Mouse (Mus musculus) hindbrain, embryonic 11.5 days (tissue): ENCODE measurements around the gene Ugt1a8. TPM values are rescaled to one million over a fixed set of nuclear protein-coding genes. Genes with fewer than 3 reads are reported as not detected.

Source experiments
- ATAC-seq: fragments of 200-750 bp; cut with Nextera tagmentation; 2 replicates; pipeline ENCODE4 v1.8.0; 2017; ENCODE audit warnings: mild to moderate bottlenecking, moderate TSS enrichment, moderate library complexity; ENCODE audit not compliant: low FRiP score
- DNase-seq: peaks from one replicate; pipeline ENCODE4 v3.0.0-alpha.2; 2015; ENCODE audit warnings: low spot score
- H3K27ac ChIP-seq: fragments of 300-500 bp; sonication (generic); 2 replicates; pipeline ENCODE4 v1.5.1; 2014; ENCODE audit warnings: mild to moderate bottlenecking, low read depth, low read length
- H3K27me3 ChIP-seq: fragments of 300-500 bp; sonication (generic); 2 replicates; pipeline ENCODE4 v1.6.1; 2014; ENCODE audit warnings: mild to moderate bottlenecking, low read length, moderate library complexity, mixed read lengths; ENCODE audit not compliant: control insufficient read depth, insufficient read depth
- H3K36me3 ChIP-seq: fragments of 300-500 bp; sonication (generic); 2 replicates; pipeline ENCODE4 v1.6.1; 2014; ENCODE audit warnings: mild to moderate bottlenecking, low read length, moderate library complexity, mixed read lengths; ENCODE audit not compliant: control insufficient read depth, insufficient read depth
- H3K4me1 ChIP-seq: fragments of 300-500 bp; sonication (generic); replicated peaks from 2 replicates; pipeline ENCODE4 v1.6.1; 2014; ENCODE audit warnings: low read length, mixed read lengths; ENCODE audit not compliant: control insufficient read depth, insufficient read depth
- H3K4me2 ChIP-seq: fragments of 300-500 bp; sonication (generic); replicated peaks from 2 replicates; pipeline ENCODE4 v1.6.1; 2014; ENCODE audit warnings: mild to moderate bottlenecking, low read depth, low read length
- H3K4me3 ChIP-seq: fragments of 300-500 bp; sonication (generic); 2 replicates; pipeline ENCODE4 v1.5.1; 2014; ENCODE audit warnings: low read depth, low read length
- H3K9ac ChIP-seq: fragments of 300-500 bp; sonication (generic); 2 replicates; pipeline ENCODE4 v1.6.1; 2014; ENCODE audit warnings: low read depth, low read length
- H3K9me3 ChIP-seq: fragments of 300-500 bp; sonication (generic); 2 replicates; pipeline ENCODE4 v1.6.1; 2016; ENCODE audit warnings: low read length; ENCODE audit not compliant: control insufficient read depth
- WGBS: fragments of 180-500 bp; shearing (Covaris S2); extraction: QIAGEN DNeasy Blood & Tissue Kit; methylation state at CpG from one replicate; pipeline ENCODE4 v1.1.7; 2014; 5-methylcytosine and 5-hydroxymethylcytosine counted together
- polyA plus RNA-seq: library from polyadenylated mRNA; unstranded; fragments of >200 nt; fragmentation: Nextera tagmentation; extraction: Ambion mirVana; gene quantifications from 2 replicates; pipeline ENCODE4 v1.2.1, GENCODE M21; 2014

The Ugt1a8 gene
- polyA plus RNA-seq, 1 experiment from 2014 or later = not detected

DNA sequence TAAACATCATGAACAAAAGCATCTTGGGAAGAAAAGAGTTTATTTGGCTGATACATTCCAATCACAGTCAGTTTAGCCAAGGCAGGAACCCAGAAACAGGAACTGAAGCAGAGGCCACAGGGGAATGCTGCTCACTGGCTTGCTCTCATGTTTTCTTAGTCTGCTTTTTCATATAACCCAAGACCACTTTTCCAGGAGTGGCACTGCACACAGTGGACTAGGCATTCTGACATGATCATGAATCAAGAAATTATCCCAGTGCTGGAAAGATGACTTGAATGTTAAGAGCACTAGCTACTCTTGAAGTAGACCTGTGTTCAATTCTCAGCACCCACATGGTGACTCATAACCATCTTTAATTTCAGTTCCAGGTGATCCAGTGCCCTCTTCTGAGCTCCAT is 138.1 kb downstream of the Ugt1a8 start:
- H3K4me2 ChIP-seq = no peak overlapping the region
- ATAC-seq = no peak
- H3K9me3 ChIP-seq = peaks cover 58% of the 10 kb centered on the region
- no peak overlapping the region for H3K27ac ChIP-seq
- H3K36me3 ChIP-seq = no peaks in the 10 kb centered on the region
- no peaks in the 10 kb centered on the region for H3K27me3 ChIP-seq
- no peak for DNase-seq
- no peak overlapping the region for H3K9ac ChIP-seq
- H3K4me1 ChIP-seq = no peaks in the 10 kb centered on the region
- no peak overlapping the region for H3K4me3 ChIP-seq

DNA sequence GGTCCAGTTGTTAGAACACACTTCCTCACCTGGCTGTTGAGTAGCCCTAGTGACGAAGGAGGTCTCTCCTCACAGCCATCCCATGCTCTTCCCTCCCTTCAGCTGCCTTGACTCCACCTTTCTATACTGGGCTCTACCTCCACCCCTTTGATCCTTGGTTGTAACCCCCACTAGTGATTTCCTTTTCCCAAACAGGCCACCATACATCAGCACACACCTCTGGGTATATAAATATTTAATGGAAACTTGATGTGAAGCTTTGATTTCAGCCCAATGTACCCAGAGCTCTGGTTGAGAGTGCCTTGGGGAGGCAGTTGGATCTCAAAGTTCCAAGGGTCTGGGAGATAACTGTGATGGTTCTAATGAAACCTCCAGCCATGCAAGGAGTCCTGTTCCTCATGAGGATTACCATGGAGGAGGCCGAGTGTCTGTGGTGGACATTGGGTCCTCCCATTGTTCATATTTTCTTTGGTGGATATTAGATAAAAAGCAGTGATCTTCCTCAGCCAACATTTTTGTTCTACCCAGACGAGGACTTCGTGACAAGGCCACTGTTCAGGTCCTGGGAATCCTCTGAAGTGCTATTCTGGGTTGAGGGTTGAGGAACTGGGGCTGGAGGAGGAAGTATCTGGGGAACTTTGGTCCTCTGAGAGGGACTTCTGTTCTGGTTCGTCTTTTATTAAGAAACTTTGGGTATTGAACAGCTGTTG is 139.2 kb downstream of the Ugt1a8 start, which contains the start of gene Mroh2a:
Mroh2a (plus strand) TSS at position 317 of the 710 bp plus-strand sequence.
- Histone ChIP-seq H3K4me3 (no peak within 1 kb of the TSS), H3K27ac (no peak within 1 kb of the TSS), H3K4me1 (no peaks in the 10 kb centered on the region), H3K9ac (no peak within 1 kb of the TSS), H3K27me3 (no peaks in the 10 kb centered on the region), H3K4me2 (no peak within 1 kb of the TSS), H3K36me3 (no peaks in the 10 kb centered on the region), H3K9me3 (peaks cover 69% of the 10 kb centered on the region)
- no peak for DNase-seq
- 56% methylated on average over 5 of the region's 5 CpGs for WGBS
- ATAC-seq = no peak

DNA sequence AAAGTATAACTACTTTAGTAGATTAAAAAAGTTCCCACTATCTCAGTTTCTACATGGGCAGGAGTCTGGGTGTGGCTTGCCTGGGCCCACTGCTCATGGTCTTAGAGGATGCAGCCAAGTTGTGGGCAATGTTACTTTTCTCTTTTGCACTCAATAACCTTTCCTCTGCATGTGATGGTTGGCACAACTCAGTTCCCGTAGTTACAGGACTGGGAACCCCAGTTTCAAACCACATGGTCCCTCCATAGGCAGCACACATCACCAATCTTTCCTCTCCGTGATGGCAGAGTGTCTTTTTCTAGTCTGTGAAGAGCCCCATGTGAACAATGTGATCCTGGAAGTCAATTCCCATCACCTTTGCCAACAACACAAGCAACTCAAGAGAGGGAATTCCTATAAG is 139.9 kb downstream of the Ugt1a8 start:
- Histone ChIP-seq H3K9ac (no peak overlapping the region), H3K4me3 (no peak overlapping the region), H3K9me3 (peaks cover 72% of the 10 kb centered on the region), H3K27ac (no peak overlapping the region), H3K36me3 (no peaks in the 10 kb centered on the region), H3K4me2 (no peak overlapping the region), H3K27me3 (no peaks in the 10 kb centered on the region), H3K4me1 (no peaks in the 10 kb centered on the region)
- ATAC-seq = no peak
- DNase-seq = no peak
- WGBS = 57% methylated on average over 2 of the region's 2 CpGs

DNA sequence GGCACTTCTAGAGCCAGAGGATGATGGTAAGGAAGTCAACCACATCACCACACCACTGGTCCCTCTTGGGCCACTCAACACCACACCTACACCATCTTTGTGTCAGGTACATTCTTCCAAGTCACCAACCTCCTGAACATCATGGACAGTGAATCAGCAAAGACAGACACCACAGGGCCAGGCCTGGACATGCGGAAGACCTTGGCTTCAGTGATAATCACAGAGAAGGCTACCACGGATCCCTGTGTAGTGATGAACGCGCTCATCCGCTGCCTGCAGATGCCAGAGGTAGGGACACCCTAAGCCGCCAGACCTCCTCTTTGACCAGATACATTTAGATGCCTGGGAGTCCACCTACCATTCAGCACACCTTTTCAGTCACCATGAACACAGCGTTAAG is 140.5 kb downstream of the Ugt1a8 start:
- H3K27ac ChIP-seq = no peak overlapping the region
- no peak overlapping the region for H3K4me3 ChIP-seq
- WGBS = 73% methylated on average over 7 of the region's 7 CpGs
- DNase-seq (no peak), ATAC-seq (no peak)
- no peak overlapping the region for H3K4me2 ChIP-seq
- H3K36me3 ChIP-seq = no peaks in the 10 kb centered on the region
- peaks cover 78% of the 10 kb centered on the region for H3K9me3 ChIP-seq
- H3K9ac ChIP-seq = no peak overlapping the region
- no peaks in the 10 kb centered on the region for H3K27me3 ChIP-seq
- no peaks in the 10 kb centered on the region for H3K4me1 ChIP-seq

DNA sequence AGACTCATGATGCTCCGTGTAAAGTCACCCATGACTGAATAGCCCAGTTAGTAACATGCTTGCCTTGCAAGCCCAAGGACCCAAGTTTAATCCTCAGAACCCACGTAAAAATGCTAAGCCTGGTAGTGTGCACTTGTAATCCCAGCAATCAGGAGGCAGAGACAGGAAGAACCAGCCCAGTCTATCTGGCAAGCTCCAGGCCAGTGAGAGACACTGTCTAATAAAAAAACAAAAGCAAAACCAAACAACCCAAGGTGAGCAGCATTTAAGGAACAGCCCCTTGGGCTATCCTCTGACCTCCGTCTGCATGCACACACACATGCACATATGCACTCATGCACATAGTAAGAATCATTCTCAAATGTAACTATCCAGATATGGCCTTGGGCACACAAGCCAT is 142.0 kb downstream of the Ugt1a8 start:
- DNase-seq (no peak), ATAC-seq (peak; percentile 1; the same call in 1 of the 2 replicates)
- Histone ChIP-seq H3K36me3 (no peaks in the 10 kb centered on the region), H3K27ac (no peak overlapping the region), H3K4me3 (no peak overlapping the region), H3K9ac (no peak overlapping the region), H3K27me3 (no peaks in the 10 kb centered on the region), H3K4me1 (no peaks in the 10 kb centered on the region), H3K9me3 (peaks cover 93% of the 10 kb centered on the region), H3K4me2 (no peak overlapping the region)
- WGBS = 78% methylated on average over 3 of the region's 3 CpGs

DNA sequence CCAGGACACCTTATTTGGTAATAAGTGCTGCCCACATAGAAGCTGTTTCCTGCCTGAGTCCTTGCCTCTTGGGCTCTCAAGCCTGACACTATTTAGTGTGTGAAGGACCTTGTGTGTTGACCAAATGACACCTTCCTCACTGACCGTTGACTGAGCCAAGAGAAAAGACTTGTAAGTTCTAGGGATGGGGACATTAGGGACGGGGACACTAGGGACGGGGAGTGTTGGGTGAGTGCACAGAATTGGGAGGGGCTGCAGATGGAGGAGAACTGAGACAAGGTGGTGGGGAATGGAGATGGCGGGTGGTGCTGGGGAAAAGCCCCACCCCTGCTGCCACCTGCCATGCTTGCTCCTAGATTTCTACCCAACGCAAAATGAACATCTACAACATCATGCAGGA is 142.4 kb downstream of the Ugt1a8 start:
- Histone ChIP-seq H3K9me3 (peaks cover 97% of the 10 kb centered on the region), H3K27me3 (no peaks in the 10 kb centered on the region), H3K27ac (no peak overlapping the region), H3K36me3 (no peaks in the 10 kb centered on the region), H3K4me1 (no peaks in the 10 kb centered on the region), H3K4me2 (no peak overlapping the region), H3K4me3 (no peak overlapping the region), H3K9ac (no peak overlapping the region)
- WGBS = 87% methylated on average over 5 of the region's 5 CpGs
- ATAC-seq (peak; percentile 4; the same call in 1 of the 2 replicates), DNase-seq (no peak)

DNA sequence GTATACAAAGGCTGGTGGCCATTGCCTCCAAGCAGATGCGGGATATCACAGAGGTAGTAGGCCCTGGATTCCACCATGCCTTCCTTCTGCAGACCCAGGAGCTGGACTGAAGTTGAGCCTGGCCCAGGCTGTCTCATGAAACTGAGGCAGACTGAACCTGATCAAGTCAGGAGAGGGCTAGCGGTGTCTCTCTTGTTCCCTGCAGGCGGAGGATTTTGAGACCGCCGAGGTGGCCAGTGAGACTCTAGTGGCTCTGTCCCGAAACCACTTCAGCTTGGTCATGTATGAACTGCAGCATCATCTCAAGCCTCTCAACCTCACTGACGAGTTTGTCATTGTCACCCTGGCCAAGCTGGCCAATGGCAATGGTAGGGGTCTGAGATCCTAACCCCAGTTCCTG is 142.8 kb downstream of the Ugt1a8 start:
- Histone ChIP-seq H3K27me3 (no peaks in the 10 kb centered on the region), H3K9ac (no peak overlapping the region), H3K36me3 (no peaks in the 10 kb centered on the region), H3K9me3 (peaks cover 99% of the 10 kb centered on the region), H3K4me2 (no peak overlapping the region), H3K4me3 (no peak overlapping the region), H3K4me1 (no peaks in the 10 kb centered on the region), H3K27ac (no peak overlapping the region)
- no peak; the same call in 1 of the 2 replicates for ATAC-seq
- DNase-seq = no peak
- WGBS = 75% methylated on average over 7 of the region's 7 CpGs

DNA sequence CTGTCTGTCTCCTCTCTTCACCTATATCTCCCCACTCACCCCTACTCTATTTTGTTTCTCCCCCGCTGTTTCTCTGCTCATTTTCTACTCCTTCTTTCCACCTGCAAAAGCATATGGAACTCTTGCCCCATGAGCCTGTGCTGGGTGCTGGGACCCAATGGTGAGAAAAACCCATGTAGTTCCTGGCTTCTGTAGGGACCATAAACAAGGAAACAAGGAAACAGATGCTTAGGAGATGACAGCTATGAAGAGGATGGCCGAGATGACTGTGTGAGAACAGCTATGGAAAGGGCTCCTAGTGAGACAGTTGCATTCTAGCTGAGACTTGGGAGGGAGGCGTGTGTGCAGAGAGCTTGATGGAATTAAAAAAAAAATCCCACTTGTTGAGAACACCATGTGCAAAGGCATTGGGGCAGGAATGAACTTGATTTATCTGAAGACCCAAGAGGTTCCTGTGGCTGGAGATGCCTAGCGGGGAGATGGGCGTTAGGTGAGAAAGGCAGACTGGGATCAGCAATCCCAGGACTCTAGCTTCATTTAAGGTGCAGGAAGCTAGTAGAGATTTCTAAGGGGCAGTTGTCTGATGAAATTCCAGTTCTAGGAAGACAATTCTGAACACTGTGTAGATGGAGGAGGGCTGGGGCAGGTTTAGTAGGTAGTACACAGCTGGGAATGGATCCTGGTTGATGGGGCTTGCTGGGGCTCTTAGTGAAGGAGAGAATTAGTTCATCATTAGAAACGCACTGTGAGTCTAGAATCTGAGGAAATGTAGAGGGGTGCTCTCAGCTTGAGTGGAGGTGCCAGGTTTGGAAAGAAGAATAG is 143.6 kb downstream of the Ugt1a8 start:
- ATAC-seq (no peak), DNase-seq (no peak)
- Histone ChIP-seq H3K4me1 (no peaks in the 10 kb centered on the region), H3K9me3 (peaks cover 99% of the 10 kb centered on the region), H3K27me3 (no peaks in the 10 kb centered on the region), H3K36me3 (no peaks in the 10 kb centered on the region), H3K27ac (no peak overlapping the region), H3K4me2 (no peak overlapping the region), H3K4me3 (no peak overlapping the region), H3K9ac (no peak overlapping the region)
- WGBS = 78% methylated on average over 6 of the region's 6 CpGs
